Mouse (Mus musculus): Measurements from ENCODE around the gene Lias.
A peak's percentile ranks its signal among the peaks of the same experiment; 100 is the strongest.

Lias gene

GRCm38 (mm10) chr5:65390648-65391644 is at the start of gene Lias, which contains the start of gene Rpl9:
Lias (plus strand) TSS chr5:65391497.
Rpl9 (minus strand) TSS chr5:65391444.
- DNase-seq (ENCODE audit: low read depth, low spot score), result peak; percentile 99

- DNase-seq (ENCODE audit: low read depth, low spot score), result no peak
These were observed 43.1 kb upstream of the Lias start, which contains the start of gene Klb for GRCm38 (mm10) chr5:65348168-65348567. Klb (plus strand) TSS chr5:65348314.

- DNase-seq (ENCODE audit: low read depth, low spot score), result no peak
These were observed 40.8 kb upstream of the Lias start for GRCm38 (mm10) chr5:65350508-65350907.

GRCm38 (mm10) chr5:65354097-65354496 is 37.2 kb upstream of the Lias start:
- no peak for DNase-seq (ENCODE audit: low read depth, low spot score)

- DNase-seq (ENCODE audit: low read depth, low spot score), result no peak
These were observed 36.3 kb upstream of the Lias start for GRCm38 (mm10) chr5:65354985-65355384.

GRCm38 (mm10) chr5:65356851-65357250 is 34.4 kb upstream of the Lias start:
- DNase-seq (ENCODE audit: low read depth, low spot score), result no peak

GRCm38 (mm10) chr5:65357771-65358170 is 33.5 kb upstream of the Lias start:
- DNase-seq (ENCODE audit: low read depth, low spot score), result no peak

GRCm38 (mm10) chr5:65367837-65368236 is 23.5 kb upstream of the Lias start:
- DNase-seq (ENCODE audit: low read depth, low spot score), result no peak

- DNase-seq (ENCODE audit: low read depth, low spot score), result no peak
These were observed 19.7 kb upstream of the Lias start for GRCm38 (mm10) chr5:65371551-65371950.

GRCm38 (mm10) chr5:65374746-65375145 is 16.6 kb upstream of the Lias start:
- no peak for DNase-seq (ENCODE audit: low read depth, low spot score)

GRCm38 (mm10) chr5:65385704-65386103 is 5.6 kb upstream of the Lias start:
- DNase-seq (ENCODE audit: low read depth, low spot score), result no peak

- DNase-seq (ENCODE audit: low read depth, low spot score), result no peak
These were observed 4.1 kb upstream of the Lias start for GRCm38 (mm10) chr5:65387008-65387867.

GRCm38 (mm10) chr5:65391753-65392152 is 456 bp downstream of the Lias start:
- peak; percentile 50 for DNase-seq (ENCODE audit: low read depth, low spot score)

GRCm38 (mm10) chr5:65394425-65394824 is 3.1 kb downstream of the Lias start:
- no peak for DNase-seq (ENCODE audit: low read depth, low spot score)

- DNase-seq (ENCODE audit: low read depth, low spot score), result peak; percentile 76
These were observed 10.1 kb downstream of the Lias start for GRCm38 (mm10) chr5:65401251-65401994.

- no peak for DNase-seq (ENCODE audit: low read depth, low spot score)
These were observed 16.7 kb downstream of the Lias start for GRCm38 (mm10) chr5:65407989-65408388.

GRCm38 (mm10) chr5:65415653-65416458 is 24.6 kb downstream of the Lias start:
- peak; percentile 63 for DNase-seq (ENCODE audit: low read depth, low spot score)

- DNase-seq (ENCODE audit: low read depth, low spot score), result no peak
These were observed 27.8 kb downstream of the Lias start for GRCm38 (mm10) chr5:65419136-65419535.

- no peak for DNase-seq (ENCODE audit: low read depth, low spot score)
These were observed 29.5 kb downstream of the Lias start for GRCm38 (mm10) chr5:65420822-65421221.

GRCm38 (mm10) chr5:65422803-65423202 is 31.5 kb downstream of the Lias start:
- DNase-seq (ENCODE audit: low read depth, low spot score), result no peak
